Mouse (Mus musculus) forebrain, embryonic 13.5 days (tissue): ENCODE data around the gene Peli2. TPM values are rescaled to one million over a fixed set of nuclear protein-coding genes. Genes with fewer than 3 reads are reported as not detected.
A peak's percentile ranks its signal among the peaks of the same experiment; 100 is the strongest.
"Not testable (repeated sequence)": the region's sequence is repeated elsewhere in the genome, so short reads cannot be mapped to it uniquely, and the experiment has no call there.

Experiments used
- ATAC-seq: fragments of 200-750 bp; cut with Nextera tagmentation; 2 replicates; pipeline ENCODE4 v1.8.0; 2017
- H3K27ac ChIP-seq: fragments of 300-500 bp; sonication (generic); 2 replicates; pipeline ENCODE4 v1.5.1; 2015; ENCODE audit warnings: inconsistent platforms, mild to moderate bottlenecking, moderate library complexity
- H3K27me3 ChIP-seq: fragments of 300-500 bp; sonication (generic); 2 replicates; pipeline ENCODE4 v1.6.1; 2015; ENCODE audit warnings: mild to moderate bottlenecking, inconsistent platforms
- H3K36me3 ChIP-seq: fragments of 300-500 bp; sonication (generic); 2 replicates; pipeline ENCODE4 v1.6.1; 2015; ENCODE audit warnings: mild to moderate bottlenecking, inconsistent platforms; ENCODE audit not compliant: poor library complexity, severe bottlenecking
- H3K4me1 ChIP-seq: fragments of 300-500 bp; sonication (generic); 2 replicates; pipeline ENCODE4 v1.6.1; 2015; ENCODE audit warnings: inconsistent platforms
- H3K4me2 ChIP-seq: fragments of 300-500 bp; sonication (generic); 2 replicates; pipeline ENCODE4 v1.6.1; 2015; ENCODE audit warnings: inconsistent platforms, mild to moderate bottlenecking, moderate library complexity
- H3K4me3 ChIP-seq: fragments of 300-500 bp; sonication (generic); 2 replicates; pipeline ENCODE4 v1.5.1; 2015; ENCODE audit warnings: mild to moderate bottlenecking, inconsistent platforms
- H3K9ac ChIP-seq: fragments of 300-500 bp; sonication (generic); 2 replicates; pipeline ENCODE4 v1.6.1; 2015; ENCODE audit warnings: mild to moderate bottlenecking, inconsistent platforms
- H3K9me3 ChIP-seq: fragments of 300-500 bp; sonication (generic); replicated peaks from 2 replicates; pipeline ENCODE4 v1.6.1; 2016; ENCODE audit warnings: inconsistent platforms
- WGBS: fragments of 180-500 bp; shearing (Covaris S2); methylation state at CpG from one replicate; pipeline ENCODE4 v1.1.7; 2015; 5-methylcytosine and 5-hydroxymethylcytosine counted together
- polyA plus RNA-seq: library from polyadenylated mRNA; unstranded; fragments of >200 nt; fragmentation: Nextera tagmentation; extraction: Ambion mirVana; gene quantifications from 2 replicates; pipeline ENCODE4 v1.2.1, GENCODE M21; 2015

The Peli2 gene
- polyA plus RNA-seq, result 8.4 and 8.5 TPM in 2 replicates

GRCm38 (mm10) chr14:48120752-48121528 lies at the start of gene Peli2:
Gene Peli2 (plus strand): TSS chr14:48120823.
- Histone ChIP-seq H3K9me3 (no peaks in the 10 kb centered on the region), H3K27ac (peak within 1 kb of the TSS; percentile 85), H3K9ac (peak within 1 kb of the TSS; percentile 90), H3K36me3 (no peaks in the 10 kb centered on the region), H3K4me2 (peak within 1 kb of the TSS; percentile 77), H3K27me3 (0 out of 2 replicates have a peak, but pooled peaks cover 5% of the 10 kb centered on the region), H3K4me1 (peaks cover 66% of the 10 kb centered on the region), H3K4me3 (peak within 1 kb of the TSS; percentile 85)
- peak; percentile 76 for ATAC-seq
- WGBS, result 0% methylated on average over 79 of the region's 117 CpGs

GRCm38 (mm10) chr14:48072104-48072503 lies 48.5 kb upstream of the Peli2 start:
- no peak overlapping the region for H3K9ac ChIP-seq
- WGBS, result 81% methylated on average over 4 of the region's 4 CpGs
- no peak for ATAC-seq
- peaks cover 10% of the 10 kb centered on the region for H3K4me1 ChIP-seq
- H3K4me2 ChIP-seq, result no peak overlapping the region
- no peaks in the 10 kb centered on the region for H3K9me3 ChIP-seq
- H3K27ac ChIP-seq, result no peak overlapping the region
- no peaks in the 10 kb centered on the region for H3K27me3 ChIP-seq
- no peaks in the 10 kb centered on the region for H3K36me3 ChIP-seq
- H3K4me3 ChIP-seq, result no peak overlapping the region

DNA sequence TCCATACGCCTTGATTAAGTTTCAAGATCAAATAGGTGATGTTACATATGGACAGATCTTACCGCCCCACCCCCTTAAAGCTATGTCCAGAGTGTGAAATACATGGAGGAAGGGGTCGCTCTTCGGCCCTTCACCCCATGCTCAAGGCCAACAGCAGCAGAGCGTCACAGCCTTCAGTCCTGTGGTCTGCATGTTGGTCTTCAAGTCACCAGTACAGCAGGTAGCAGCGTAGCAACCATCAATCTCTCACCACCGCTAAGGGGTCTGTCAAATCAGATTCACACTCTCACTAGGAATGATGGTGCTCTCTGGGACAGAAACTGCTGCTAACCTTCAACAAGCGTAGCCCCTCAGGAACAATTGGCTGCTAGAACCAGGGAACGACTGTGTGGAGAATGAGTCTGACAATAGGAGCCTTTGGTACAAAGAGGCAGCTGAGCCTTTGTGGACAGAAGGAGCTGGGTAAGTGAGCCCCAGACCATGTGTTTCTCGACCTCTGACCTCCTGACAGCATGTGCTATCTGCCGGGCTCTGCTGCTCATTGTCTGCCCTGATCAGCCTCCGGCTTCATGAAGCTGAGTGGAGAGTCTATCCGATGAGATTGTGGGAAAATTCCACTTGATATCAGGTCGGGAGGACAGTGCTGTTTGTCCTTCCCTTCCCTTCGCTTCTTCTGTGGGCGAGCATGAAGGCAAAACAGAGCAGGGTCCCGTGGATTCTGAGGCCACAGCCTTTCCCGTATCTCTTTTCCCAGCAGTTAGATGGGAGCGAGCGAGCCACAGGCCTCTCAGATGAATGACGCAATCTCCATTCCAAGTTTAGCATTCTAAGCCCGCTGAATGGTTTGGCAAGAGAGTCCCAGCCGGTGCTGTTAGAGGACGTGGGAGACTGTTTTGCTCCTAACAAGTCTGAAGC lies 47.1 kb upstream of the Peli2 start:
- H3K4me2 ChIP-seq, result peak overlapping the region; percentile 10; the same call in 1 of the 2 replicates
- 47% methylated on average over 24 of the region's 24 CpGs for WGBS
- H3K4me3 ChIP-seq, result no peak overlapping the region
- H3K27me3 ChIP-seq, result no peaks in the 10 kb centered on the region
- H3K9me3 ChIP-seq, result no peaks in the 10 kb centered on the region
- H3K9ac ChIP-seq, result no peak overlapping the region
- no peak overlapping the region for H3K27ac ChIP-seq
- ATAC-seq, result peak; percentile 33; the same call in 1 of the 2 replicates
- H3K36me3 ChIP-seq, result no peaks in the 10 kb centered on the region
- H3K4me1 ChIP-seq, result peaks cover 10% of the 10 kb centered on the region

GRCm38 (mm10) chr14:48079574-48079973 lies 41.0 kb upstream of the Peli2 start:
- not testable (repeated sequence) for H3K27ac ChIP-seq

GRCm38 (mm10) chr14:48083836-48084812 lies 36.5 kb upstream of the Peli2 start:
- H3K9ac ChIP-seq, result no peak overlapping the region
- H3K4me1 ChIP-seq, result peaks cover 22% of the 10 kb centered on the region
- peak overlapping the region; percentile 62; the same call in 1 of the 2 replicates for H3K27ac ChIP-seq
- no peaks in the 10 kb centered on the region for H3K9me3 ChIP-seq
- H3K4me2 ChIP-seq, result peak overlapping the region; percentile 30
- no peak overlapping the region for H3K4me3 ChIP-seq
- ATAC-seq, result peak; percentile 93
- no peaks in the 10 kb centered on the region for H3K27me3 ChIP-seq
- WGBS, result 28% methylated on average over 14 of the region's 14 CpGs
- H3K36me3 ChIP-seq, result no peaks in the 10 kb centered on the region

More at GRCm38 (mm10) chr14:48079574-48079973, 41.0 kb upstream of the Peli2 start:
- H3K9ac ChIP-seq, ATAC-seq, H3K4me3 ChIP-seq, H3K27me3 ChIP-seq, H3K36me3 ChIP-seq, H3K9me3 ChIP-seq, H3K4me2 ChIP-seq: not testable (repeated sequence)
- 95% methylated on average over 17 of the region's 17 CpGs for WGBS
- H3K4me1 ChIP-seq, result peaks cover 14% of the 10 kb centered on the region

GRCm38 (mm10) chr14:48086682-48087297 lies 33.8 kb upstream of the Peli2 start:
- 57% methylated on average over 7 of the region's 7 CpGs for WGBS
- Histone ChIP-seq H3K4me2 (no peak overlapping the region), H3K4me3 (no peak overlapping the region), H3K27me3 (no peaks in the 10 kb centered on the region), H3K4me1 (peaks cover 22% of the 10 kb centered on the region), H3K36me3 (no peaks in the 10 kb centered on the region), H3K27ac (no peak overlapping the region), H3K9me3 (no peaks in the 10 kb centered on the region), H3K9ac (peak overlapping the region; percentile 34; the same call in 1 of the 2 replicates)
- ATAC-seq, result no peak

- Histone ChIP-seq H3K9ac (no peak overlapping the region), H3K36me3 (no peaks in the 10 kb centered on the region), H3K9me3 (no peaks in the 10 kb centered on the region), H3K27me3 (no peaks in the 10 kb centered on the region), H3K27ac (no peak overlapping the region), H3K4me2 (no peak overlapping the region), H3K4me3 (no peak overlapping the region), H3K4me1 (peaks cover 22% of the 10 kb centered on the region)
- ATAC-seq, result no peak
- 88% methylated on average over 8 of the region's 8 CpGs for WGBS
Measured at GRCm38 (mm10) chr14:48087298-48087830, 33.3 kb upstream of the Peli2 start.

GRCm38 (mm10) chr14:48090465-48090864 lies 30.2 kb upstream of the Peli2 start:
- Histone ChIP-seq H3K27me3 (no peaks in the 10 kb centered on the region), H3K9me3 (no peaks in the 10 kb centered on the region), H3K9ac (no peak overlapping the region), H3K4me3 (no peak overlapping the region), H3K4me1 (peaks cover 3% of the 10 kb centered on the region; the same call in 1 of the 2 replicates), H3K36me3 (no peaks in the 10 kb centered on the region), H3K27ac (no peak overlapping the region), H3K4me2 (no peak overlapping the region)
- 69% methylated on average over 4 of the region's 4 CpGs for WGBS
- no peak for ATAC-seq

DNA sequence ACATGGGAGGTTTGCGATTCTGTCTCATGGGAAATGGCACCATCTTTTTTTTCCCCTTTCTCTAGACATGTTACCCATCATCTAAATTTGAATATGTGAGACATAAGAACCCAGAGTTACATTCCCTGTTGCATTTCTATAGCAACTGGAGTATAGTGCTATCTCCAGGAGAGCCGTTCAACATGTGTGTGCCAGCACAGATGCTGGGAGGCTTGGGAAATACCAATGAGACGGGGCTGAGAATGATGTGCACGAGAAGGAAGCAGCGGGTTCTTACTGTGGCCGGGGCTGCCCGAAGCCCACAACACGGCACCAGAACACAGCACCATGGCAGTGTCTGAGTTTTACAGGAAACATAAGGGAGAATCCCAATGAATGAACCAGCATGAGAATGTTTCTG lies 29.5 kb upstream of the Peli2 start:
- Histone ChIP-seq H3K27me3 (no peaks in the 10 kb centered on the region), H3K4me1 (peaks cover 3% of the 10 kb centered on the region; the same call in 1 of the 2 replicates), H3K9ac (no peak overlapping the region), H3K36me3 (no peaks in the 10 kb centered on the region), H3K4me2 (no peak overlapping the region), H3K27ac (no peak overlapping the region), H3K9me3 (no peaks in the 10 kb centered on the region), H3K4me3 (no peak overlapping the region)
- ATAC-seq, result no peak
- 94% methylated on average over 8 of the region's 8 CpGs for WGBS

- Histone ChIP-seq H3K9ac (no peak overlapping the region), H3K4me2 (no peak overlapping the region), H3K4me3 (no peak overlapping the region), H3K36me3 (no peaks in the 10 kb centered on the region), H3K27me3 (no peaks in the 10 kb centered on the region), H3K27ac (no peak overlapping the region), H3K4me1 (peaks cover 12% of the 10 kb centered on the region), H3K9me3 (no peaks in the 10 kb centered on the region)
- ATAC-seq, result no peak
- WGBS, result 59% methylated on average over 6 of the region's 6 CpGs
Measured at GRCm38 (mm10) chr14:48098253-48098652, 22.4 kb upstream of the Peli2 start.

DNA sequence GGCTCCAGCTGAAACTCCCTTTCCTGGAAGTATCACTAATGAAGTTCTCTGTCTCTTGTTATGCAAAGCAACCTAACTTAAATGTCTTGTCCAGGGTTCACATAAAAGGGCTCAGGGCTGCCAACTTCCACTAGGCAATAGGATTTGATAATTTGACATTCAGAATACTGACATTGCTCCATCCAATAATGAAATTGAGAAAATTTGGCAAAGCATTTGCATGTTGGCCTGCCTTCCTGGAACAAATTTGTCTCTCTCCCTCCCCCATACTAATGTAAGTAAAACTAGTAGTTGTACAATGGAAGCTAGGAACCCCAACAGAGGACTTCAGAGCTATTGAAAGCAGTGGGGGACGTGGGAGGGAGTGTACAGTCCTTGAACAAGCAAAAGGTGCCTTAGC lies 21.3 kb upstream of the Peli2 start:
- no peak overlapping the region for H3K27ac ChIP-seq
- H3K36me3 ChIP-seq, result no peaks in the 10 kb centered on the region
- no peak for ATAC-seq
- WGBS, result 13% methylated on average over 1 of the region's 1 CpGs
- H3K4me3 ChIP-seq, result no peak overlapping the region
- no peak overlapping the region for H3K4me2 ChIP-seq
- H3K9me3 ChIP-seq, result no peaks in the 10 kb centered on the region
- H3K27me3 ChIP-seq, result no peaks in the 10 kb centered on the region
- H3K4me1 ChIP-seq, result peaks cover 12% of the 10 kb centered on the region
- no peak overlapping the region for H3K9ac ChIP-seq
